Mouse (Mus musculus) urinary bladder, adult 2 months (tissue): ENCODE data around the gene Ptpn11. TPM values are rescaled to one million over a fixed set of nuclear protein-coding genes. Genes with fewer than 3 reads are reported as not detected.

ENCODE experiments used
- DNase-seq: peaks from one replicate; pipeline ENCODE4 v3.0.0; 2022; ENCODE audit warnings: low spot score
- polyA plus RNA-seq: library from polyadenylated mRNA; depleted of rRNA; stranded (reverse); fragments of >200 nt; gene quantifications from 2 replicates; pipeline ENCODE4 v1.2.3, GENCODE M21; 2012

The Ptpn11 gene
- polyA plus RNA-seq, 1 experiment = 40.0 TPM

- no peak for DNase-seq
These were observed 65.1 kb downstream of the Ptpn11 start for GRCm38 (mm10) chr5:121126051-121126450.

- no peak for DNase-seq
These were observed 65.6 kb downstream of the Ptpn11 start for GRCm38 (mm10) chr5:121125563-121125962.

GRCm38 (mm10) chr5:121124208-121125185 lies 66.7 kb downstream of the Ptpn11 start:
- DNase-seq = no peak

GRCm38 (mm10) chr5:121123399-121123798 lies 67.8 kb downstream of the Ptpn11 start:
- DNase-seq = no peak

- DNase-seq = no peak
These were observed 68.6 kb downstream of the Ptpn11 start for GRCm38 (mm10) chr5:121122577-121122976.

GRCm38 (mm10) chr5:121122036-121122435 lies 69.2 kb downstream of the Ptpn11 start:
- no peak for DNase-seq

GRCm38 (mm10) chr5:121119331-121120034 lies 71.7 kb downstream of the Ptpn11 start:
- DNase-seq = no peak

- DNase-seq = no peak
These were observed 72.9 kb downstream of the Ptpn11 start for GRCm38 (mm10) chr5:121118345-121118744.

- DNase-seq = no peak
These were observed 74.3 kb downstream of the Ptpn11 start for GRCm38 (mm10) chr5:121116941-121117340.

GRCm38 (mm10) chr5:121115391-121116157 lies 75.6 kb downstream of the Ptpn11 start:
- DNase-seq = no peak

- DNase-seq = no peak
These were observed 77.0 kb downstream of the Ptpn11 start for GRCm38 (mm10) chr5:121114151-121114550.

GRCm38 (mm10) chr5:121112390-121112789 lies 78.8 kb downstream of the Ptpn11 start:
- DNase-seq = no peak

GRCm38 (mm10) chr5:121111106-121111915 lies 79.9 kb downstream of the Ptpn11 start:
- no peak for DNase-seq

GRCm38 (mm10) chr5:121109185-121109584 lies 82.0 kb downstream of the Ptpn11 start:
- no peak for DNase-seq

- DNase-seq = no peak
These were observed 84.3 kb downstream of the Ptpn11 start for GRCm38 (mm10) chr5:121106913-121107312.

- no peak for DNase-seq
These were observed 90.2 kb downstream of the Ptpn11 start for GRCm38 (mm10) chr5:121100886-121101580.

- DNase-seq = no peak
These were observed 91.1 kb downstream of the Ptpn11 start for GRCm38 (mm10) chr5:121100095-121100494.

GRCm38 (mm10) chr5:121097970-121098369 lies 93.2 kb downstream of the Ptpn11 start:
- DNase-seq = no peak

- no peak for DNase-seq
These were observed 94.5 kb downstream of the Ptpn11 start for GRCm38 (mm10) chr5:121096744-121097143.

- no peak for DNase-seq
These were observed 97.9 kb downstream of the Ptpn11 start for GRCm38 (mm10) chr5:121093281-121093680.
